Mouse (Mus musculus): Measurements from ENCODE around the gene Clybl.

DNA sequence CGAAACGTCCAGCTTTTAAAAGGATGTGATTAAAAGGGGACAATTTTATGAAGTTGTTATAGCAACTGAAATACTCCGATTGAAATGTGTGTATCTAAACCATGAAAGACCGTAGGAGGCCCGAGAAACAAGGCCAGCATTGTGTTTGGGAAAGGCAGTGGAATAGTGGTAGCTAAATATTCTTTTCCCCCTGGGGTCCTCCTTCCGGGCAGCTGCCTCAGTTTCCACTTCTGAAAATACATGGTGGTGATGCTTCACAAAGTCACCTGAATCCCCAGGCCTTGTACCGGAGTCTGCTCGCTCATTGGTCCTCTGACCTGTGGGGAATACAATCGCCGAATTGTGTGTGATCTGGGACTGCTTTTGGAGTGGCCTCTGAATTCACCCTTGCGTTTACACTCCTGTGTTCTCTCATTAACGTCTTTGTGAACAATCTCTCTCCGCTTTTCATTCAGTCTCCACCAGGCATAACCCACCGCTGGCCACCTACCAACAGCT, 46.0 kb downstream of the Clybl start:
- TF ChIP-seq POLR2A (IDR thresholded peaks at IDR 0.05; ENCODE audit: extremely low read depth, insufficient read depth, low read length) (no peak), CTCF (IDR thresholded peaks at IDR 0.05; ENCODE audit: extremely low read depth, insufficient read depth, low read length) (no peak)

All from cortical plate, adult 2 months (tissue).